Mouse (Mus musculus): Measurements from ENCODE around the gene Elp4.

Elp4 gene

DNA sequence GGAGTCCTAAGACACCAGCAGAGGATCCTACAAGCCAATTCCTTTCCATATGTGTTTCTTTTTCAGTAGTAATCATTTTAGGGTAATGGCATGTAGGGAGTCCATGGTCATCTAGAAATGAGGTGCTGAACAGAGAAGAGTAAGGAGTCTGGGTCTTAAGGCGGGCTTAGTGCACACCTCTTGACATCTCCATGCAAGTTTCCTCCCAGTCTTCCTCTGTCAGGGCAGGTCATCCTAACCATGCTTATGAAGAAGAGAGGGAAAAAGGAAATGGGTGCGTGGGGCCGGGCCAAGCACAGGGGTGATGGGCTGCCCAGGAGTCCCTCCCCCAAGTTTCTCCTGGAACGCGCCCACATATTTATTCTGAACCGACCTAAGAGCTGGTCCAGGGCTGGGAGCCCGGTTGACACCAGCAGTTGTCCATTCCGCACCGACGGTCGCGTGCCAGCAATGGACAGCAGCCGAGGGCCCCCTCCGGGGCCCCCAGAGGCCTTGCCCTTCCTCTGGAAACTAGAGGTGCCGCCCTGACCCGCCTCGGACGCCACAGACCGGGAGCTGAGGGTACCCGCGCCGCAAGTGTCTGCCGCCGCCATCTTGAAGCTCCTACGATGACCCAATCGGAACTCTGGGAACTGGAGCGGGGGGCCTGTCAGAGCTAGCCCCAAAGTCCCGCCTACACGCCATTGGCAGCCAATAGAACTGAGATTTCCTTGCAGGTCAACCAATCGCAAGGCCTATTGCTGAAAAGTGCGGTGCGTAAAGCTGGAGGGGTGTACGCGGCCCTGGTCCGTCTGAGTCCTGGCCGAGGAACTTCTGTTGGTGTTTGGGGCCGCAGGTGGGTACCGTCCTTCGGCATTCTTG, at the start of gene Elp4, which contains the start of gene Immp1l:
TSS of gene Elp4 (minus strand) at position 669 of the 861 bp plus-strand sequence.
TSS of gene Immp1l (plus strand) at position 743 of the 861 bp plus-strand sequence.
- in situ Hi-C loops (cut with MboI; ENCODE audit: unreplicated experiment in 2 of 2): loop anchor here in 1 of 2 experiments (10.0 kb wide), 1 partner anchor 101 kb away; the partner anchor contains the start of gene Dnajc24

DNA sequence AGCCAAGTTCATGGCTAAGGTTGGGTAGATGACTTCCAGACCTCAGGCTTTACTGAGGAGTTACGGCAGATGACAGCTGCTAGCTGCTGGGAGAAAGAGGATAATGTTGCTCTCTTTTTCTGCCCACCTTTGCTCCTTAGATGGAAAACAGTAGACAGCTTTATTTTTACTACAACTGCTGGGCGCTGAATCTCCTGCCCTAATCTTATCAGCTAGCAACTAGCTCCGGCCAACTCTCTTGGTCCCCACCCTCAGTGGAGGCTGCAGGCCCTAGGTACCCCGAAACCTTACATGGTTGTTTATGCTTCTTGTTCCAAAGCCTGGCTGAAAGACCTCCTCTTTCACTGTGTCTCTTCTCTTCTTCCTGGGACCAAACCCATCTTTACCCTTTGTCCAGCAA, 49.5 kb upstream of the Elp4 start:
- in situ Hi-C loops (cut with MboI; ENCODE audit: unreplicated experiment in 2 of 2): no loop called here

DNA sequence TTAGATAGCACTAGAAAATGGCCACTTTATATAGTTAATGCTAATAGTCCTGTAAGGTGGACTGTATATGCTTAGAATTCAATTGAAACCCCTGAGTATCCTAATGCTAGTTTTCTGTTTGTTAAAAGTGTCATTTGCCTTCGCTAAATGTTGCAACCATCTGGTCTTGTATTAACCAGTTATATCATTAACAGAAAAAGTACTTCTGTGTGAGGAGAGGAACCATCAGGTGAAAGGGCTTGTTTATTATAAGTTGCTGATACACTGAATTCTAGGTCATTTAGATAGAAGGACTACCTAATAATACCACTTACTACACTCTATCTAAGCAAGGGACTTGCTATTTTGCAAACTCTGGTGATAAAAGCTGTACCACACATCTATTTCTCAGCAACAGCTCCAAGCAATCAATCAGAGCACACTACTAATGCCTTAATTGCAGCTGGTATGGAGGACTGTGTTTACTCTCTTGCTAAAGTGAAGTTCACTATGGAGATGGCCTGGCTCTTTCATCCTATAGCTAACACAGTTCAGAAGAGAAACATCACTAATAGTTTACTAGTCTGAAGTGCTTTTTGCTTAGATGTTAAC, 47.1 kb upstream of the Elp4 start:
- in situ Hi-C loops (cut with MboI; ENCODE audit: unreplicated experiment in 2 of 2): no loop called here

DNA sequence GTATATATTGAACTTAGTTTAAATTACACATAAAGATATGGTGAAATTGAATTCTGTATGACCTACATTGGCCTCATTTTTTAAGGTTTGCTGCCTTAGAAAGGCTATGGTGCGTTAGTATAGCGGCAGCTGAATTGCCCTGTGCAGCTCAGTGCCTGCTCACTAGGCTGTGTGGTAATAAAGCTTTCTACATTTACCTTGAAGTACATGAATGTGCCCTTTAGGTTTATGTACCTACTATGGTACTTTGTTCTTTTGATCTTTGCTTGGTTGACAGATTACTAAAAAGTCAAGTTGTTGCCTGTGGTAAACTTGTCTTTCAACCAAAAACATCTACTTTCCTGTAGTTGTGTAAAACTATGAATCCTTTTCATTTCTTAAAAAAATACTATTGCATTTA, 45.8 kb upstream of the Elp4 start:
- in situ Hi-C loops (cut with MboI; ENCODE audit: unreplicated experiment in 2 of 2): no loop called here

DNA sequence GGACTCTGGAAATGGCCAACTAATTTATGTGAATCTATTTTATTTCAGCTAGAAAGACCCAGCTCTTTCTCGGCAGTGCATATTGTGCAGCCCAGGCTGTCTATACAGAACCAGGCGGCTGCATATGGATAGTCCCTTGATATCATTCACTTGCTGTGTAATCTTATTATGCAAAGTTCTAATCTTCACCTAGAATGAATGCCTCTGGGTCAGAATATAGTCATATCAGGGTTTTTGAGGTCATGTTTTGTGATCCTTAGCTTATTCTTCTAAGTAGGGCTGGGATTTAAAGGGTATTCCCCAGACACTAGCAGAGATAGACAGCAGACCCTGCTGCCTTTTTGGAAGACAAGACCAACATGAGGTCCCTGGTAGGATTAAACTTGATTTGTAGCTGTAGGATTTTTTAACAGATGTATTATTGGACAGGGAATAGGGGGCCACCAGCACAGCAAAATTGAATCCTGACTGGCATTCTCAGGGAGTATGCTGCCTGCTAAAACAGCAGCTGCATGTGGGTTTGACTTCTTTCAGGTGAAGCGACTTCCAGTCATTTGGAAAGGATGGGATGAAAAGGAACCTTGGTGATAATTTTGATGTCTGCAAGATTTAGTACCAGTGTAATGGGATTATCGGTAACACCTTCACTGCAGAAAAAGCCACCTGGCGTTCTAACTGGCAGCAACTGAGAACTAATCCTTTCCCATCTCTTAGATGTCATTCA, 13.4 kb upstream of the Elp4 start:
- in situ Hi-C loops (cut with MboI; ENCODE audit: unreplicated experiment in 2 of 2): no loop called here

DNA sequence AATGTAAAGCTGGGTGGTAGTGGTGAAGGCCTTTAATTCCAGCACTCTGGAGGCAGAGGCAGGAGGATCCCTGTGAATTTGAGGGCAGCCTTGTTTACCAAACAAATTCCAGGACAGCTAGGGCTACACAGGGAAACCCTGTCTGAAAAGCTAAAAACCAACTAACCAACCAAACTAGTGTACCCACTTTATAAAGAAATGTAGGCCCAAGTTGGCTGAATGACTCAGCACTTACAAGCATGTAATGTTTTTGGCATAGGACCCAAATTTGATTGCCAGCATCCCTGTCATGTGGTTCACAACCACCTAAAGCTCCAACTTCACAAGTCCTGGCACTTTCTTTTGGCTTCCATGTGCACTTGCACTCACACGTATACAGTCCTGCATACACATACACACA, 12.3 kb upstream of the Elp4 start:
- in situ Hi-C loops (cut with MboI; ENCODE audit: unreplicated experiment in 2 of 2): no loop called here

DNA sequence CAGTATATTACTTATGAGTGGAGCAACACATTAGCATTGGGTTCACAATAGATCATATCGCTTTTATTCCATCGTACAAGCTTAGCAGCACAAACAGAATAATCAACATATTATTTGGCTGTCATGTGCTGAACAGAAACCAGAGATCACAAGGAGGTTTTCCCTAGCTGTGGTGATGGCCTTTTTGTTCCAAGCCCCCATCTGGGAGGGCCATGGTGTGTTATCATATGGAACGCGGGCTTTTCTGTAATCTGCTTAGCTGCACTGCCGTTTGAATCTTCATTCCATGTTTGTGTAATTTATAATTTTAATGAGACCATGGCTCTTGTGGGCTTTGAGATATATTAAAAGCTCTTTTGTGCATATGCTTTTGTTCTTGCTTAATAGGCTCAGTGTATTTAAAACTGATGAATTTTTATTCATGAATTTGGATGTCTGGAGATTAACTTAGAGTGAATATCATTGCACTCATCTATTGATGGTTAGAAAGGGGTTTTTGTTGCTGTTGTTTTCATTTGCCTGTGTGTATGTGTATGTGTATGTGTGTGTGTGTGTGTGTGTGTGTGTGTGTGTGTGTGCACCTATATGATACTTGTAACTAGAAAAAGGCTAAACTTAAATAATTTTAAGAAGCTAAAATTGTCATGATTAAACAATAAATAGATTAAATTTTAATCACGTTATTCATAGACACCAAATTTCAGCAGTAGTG, 9.4 kb upstream of the Elp4 start:
- in situ Hi-C loops (cut with MboI; ENCODE audit: unreplicated experiment in 2 of 2): no loop called here

DNA sequence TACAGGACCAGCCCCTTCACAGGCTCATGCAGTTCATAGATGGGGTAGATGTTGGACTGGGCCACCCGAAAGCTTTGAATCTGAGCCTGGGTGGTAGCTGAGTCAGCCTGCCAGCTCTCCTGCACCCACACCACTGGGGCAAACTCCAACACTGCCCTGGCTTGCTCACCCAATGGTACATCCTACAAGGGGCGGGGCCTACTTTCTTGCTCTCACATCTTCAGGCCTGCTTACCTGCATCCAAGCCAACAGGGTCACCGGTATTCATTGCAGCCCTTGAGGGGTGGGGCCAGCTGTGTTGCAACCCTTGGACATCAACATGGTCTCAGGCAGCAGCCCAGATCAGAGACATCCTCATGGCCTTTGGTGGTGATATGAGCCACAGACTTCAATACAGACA, 6.2 kb upstream of the Elp4 start:
- in situ Hi-C loops (cut with MboI; ENCODE audit: unreplicated experiment in 2 of 2): no loop called here

DNA sequence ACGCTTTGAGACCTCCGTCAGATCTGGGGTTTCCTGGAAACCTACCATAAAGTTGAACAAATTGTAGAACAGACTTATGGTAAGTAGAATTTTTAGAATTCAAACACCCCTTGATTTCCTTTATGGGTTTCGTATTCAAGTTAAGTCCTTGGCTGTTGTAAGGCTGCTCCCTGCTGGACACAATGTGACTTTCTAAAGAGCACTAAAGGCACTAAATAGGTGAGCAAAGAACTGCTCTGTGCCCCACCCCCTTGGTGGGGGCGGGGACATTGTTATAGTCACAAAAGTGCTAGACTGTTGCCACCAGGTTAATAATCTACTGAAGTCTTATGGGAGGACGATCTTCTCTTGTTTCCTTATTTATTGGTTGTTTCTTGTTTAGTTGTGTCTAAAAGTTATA, 4.0 kb upstream of the Elp4 start:
- in situ Hi-C loops (cut with MboI; ENCODE audit: unreplicated experiment in 2 of 2): loop anchor here in 1 of 2 experiments (10.0 kb wide), 1 partner anchor 96 kb away; the partner anchor contains the start of gene Dnajc24

DNA sequence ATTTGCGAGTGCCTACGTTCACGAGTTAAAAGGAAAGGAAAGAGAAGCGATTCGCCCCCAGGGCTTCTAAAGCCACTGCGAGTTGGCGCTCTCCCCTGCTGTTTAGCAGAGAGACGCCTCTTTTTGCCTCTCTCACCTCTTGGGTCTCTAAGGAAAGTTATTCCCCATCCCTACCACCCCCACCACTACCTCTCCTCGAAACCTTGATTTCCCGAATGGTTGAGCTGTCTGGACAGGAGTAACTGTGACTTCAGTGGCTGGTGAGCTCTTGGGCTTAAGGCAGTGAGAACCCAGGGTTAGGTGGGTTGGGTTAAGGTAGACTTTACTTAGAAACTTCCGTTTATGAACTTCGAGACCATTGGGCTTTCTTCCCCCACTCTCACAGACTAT, 388 bp upstream of the Elp4 start:
- in situ Hi-C loops (cut with MboI; ENCODE audit: unreplicated experiment in 2 of 2): loop anchor here in 1 of 2 experiments (10.0 kb wide), 1 partner anchor 100 kb away; the partner anchor contains the start of gene Dnajc24

DNA sequence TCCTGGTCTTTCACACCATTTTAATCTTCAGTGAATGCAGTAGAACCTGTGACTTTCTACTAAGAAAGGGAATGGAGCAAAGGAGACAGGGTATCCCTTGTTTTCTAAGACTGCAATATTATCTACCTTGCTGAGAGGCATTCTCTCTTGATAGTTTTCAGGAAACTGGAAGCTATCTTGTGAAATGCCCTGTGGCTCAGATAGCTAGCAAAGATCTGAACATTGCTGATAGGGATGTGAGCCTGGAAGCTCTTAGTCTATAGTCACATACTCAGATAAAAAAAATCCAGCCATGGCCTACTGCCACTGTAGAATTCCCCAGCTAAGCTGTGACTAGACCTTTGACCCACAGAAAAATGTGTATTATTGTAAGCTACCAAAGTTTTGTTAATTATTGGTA, 13.5 kb downstream of the Elp4 start:
- in situ Hi-C loops (cut with MboI; ENCODE audit: unreplicated experiment in 2 of 2): no loop called here

DNA sequence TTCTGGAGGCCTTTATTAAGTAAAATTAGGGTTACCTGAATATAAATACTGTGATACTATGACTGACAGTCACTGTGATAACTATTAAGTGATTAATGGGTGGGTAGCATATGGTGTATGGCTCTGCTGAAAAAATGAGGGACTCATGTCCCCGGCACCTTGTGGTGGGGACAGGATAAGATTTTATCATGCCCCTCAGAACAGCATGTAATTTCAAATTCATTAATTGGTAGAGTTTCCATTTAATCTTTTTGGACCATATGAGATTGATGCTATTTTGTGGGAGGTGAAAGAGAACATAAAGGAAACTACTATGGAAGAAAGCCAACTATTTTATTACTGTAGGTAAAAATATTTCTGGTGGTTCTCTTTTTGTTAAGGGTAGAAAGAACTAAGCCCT, 31.0 kb downstream of the Elp4 start:
- in situ Hi-C loops (cut with MboI; ENCODE audit: unreplicated experiment in 2 of 2): no loop called here

DNA sequence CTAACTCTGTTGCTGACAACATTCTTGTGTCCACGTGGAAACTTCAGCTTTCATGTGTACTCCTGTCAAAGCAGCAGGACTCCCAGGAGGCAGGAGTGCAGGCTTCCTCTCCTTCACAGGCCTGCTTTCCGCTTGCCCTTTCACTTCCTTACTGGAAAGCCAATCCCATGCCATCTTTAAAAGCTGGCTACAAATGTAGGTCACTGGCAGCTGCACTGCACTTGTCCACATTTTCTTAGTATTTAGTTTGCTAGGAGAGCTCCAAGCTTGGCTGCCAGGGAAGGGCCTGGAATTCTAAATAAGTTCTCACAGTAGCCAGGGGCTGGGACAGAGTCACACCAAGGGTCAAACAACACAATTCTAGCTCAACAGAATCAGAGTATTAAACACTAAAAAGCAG, 49.6 kb downstream of the Elp4 start:
- in situ Hi-C loops (cut with MboI; ENCODE audit: unreplicated experiment in 2 of 2): no loop called here

DNA sequence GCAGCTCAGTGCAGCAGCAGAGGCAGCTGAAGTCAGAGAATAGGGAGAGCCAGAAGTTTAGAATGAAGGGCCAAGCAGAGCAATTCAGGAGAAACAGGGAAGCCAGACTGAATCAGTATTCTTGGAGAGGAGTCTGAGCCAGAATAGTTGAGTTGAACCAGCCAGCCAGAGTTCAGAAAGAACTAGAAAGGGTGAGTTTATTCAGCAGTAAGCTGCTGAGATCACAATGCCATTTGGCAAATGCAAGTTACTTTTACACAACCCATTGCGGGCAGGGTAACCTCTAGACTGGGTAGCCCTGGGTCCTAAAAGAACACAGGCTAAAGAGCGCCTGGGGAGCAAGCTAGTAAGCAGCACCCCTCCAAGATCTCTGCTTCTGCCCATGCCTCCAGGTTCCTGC, 51.4 kb downstream of the Elp4 start:
- in situ Hi-C loops (cut with MboI; ENCODE audit: unreplicated experiment in 2 of 2): no loop called here

DNA sequence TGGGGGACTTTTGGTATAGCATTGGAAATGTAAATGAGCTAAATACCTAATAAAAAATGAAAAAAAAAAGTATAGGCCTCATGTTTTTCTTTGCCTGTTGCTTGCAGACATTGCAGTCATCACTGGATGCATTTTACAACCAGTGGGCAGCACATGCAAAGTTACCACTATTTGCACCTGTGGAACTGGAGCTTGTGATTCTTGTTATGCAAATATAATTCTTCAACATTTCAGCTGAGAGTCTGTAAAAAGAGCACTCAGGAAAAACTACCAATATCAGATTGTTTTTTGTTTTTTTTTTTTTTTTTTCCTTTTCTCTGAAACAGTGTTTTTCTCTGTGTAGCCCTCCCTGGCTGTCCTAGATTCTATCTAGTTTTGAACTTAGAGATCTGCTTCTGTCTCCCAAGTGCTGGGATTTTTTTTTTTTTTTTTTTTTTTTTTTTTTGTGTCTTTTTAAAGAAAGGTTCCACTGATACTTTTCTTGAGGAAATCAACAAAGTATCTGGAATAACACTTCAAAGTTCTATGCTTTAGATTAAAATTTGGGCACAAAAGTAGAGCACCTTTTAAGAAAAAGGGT, 52.6 kb downstream of the Elp4 start:
- in situ Hi-C loops (cut with MboI; ENCODE audit: unreplicated experiment in 2 of 2): no loop called here

DNA sequence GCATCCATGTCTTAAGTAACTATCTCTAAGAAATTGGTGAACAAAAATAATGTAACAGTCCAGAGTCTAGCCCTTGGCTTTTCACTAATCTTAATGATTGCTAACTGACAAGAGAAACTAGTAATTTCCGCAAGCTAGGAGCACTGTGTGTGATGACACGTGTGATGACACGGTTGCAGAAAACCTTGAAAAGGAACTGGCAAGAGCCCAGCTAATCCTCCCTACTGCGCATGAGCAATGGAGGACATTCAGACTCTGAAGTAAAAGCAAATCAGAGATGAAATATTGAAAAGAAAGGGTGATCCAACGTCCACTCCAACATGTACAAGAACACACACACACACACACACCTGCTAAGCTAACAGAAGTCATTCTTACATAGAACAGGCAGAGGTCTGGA, 61.2 kb downstream of the Elp4 start:
- in situ Hi-C loops (cut with MboI; ENCODE audit: unreplicated experiment in 2 of 2): no loop called here

DNA sequence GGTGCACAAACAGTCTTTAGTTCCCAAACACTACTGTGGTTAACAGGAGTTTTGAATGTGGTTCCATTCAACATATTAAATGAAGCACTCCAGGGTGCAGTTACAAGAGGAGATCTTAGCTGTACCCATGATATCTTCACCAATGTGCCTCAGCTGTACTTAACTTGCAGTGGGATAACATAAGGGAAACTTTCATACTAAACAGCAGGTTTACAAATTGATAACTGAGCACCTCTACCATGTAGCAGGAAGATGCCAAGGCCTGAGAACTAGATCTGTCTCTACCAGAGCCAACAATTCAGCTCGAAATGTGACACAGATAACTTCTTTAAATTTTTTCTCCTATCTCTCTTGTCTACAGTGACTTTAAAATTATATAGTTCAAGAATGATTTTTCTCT, 86.4 kb downstream of the Elp4 start:
- in situ Hi-C loops (cut with MboI; ENCODE audit: unreplicated experiment in 2 of 2): no loop called here

DNA sequence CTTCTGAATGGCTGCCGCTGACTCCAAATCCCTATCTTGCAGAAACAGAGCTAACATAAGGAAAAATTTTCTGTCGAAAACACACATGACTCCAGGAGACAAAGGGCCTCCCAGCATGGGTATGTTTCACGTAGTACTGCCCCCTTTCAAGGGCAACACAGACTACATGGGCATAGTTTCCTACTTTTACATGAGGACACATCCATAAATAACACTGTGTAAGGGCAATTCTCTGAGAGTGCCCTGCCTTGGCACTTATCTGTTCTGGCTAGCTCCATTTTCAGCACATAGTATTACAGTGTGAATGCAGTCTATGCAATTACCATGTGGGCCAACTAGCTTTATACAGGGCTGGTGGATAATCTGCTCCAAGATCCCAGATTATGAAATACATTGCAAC, 89.2 kb downstream of the Elp4 start:
- in situ Hi-C loops (cut with MboI; ENCODE audit: unreplicated experiment in 2 of 2): no loop called here

DNA sequence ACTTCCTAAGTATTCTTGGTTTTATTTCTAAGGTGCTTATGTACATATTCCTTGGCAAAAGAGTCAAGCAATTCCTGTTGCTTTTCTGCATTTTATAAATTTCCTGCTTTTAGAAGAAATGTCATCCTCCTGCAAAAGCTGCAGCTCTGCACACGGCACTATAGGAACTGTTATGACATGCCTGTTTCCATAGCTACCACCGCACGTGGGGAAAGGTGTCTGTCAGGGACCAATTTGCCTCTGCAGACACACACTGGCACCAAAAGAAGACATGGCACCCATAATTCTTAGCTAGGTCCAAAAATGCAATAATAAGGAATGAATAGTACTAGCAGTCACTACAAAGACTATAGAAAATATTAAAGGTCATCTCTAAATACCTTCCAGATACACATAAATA, 91.3 kb downstream of the Elp4 start:
- in situ Hi-C loops (cut with MboI; ENCODE audit: unreplicated experiment in 2 of 2): no loop called here

DNA sequence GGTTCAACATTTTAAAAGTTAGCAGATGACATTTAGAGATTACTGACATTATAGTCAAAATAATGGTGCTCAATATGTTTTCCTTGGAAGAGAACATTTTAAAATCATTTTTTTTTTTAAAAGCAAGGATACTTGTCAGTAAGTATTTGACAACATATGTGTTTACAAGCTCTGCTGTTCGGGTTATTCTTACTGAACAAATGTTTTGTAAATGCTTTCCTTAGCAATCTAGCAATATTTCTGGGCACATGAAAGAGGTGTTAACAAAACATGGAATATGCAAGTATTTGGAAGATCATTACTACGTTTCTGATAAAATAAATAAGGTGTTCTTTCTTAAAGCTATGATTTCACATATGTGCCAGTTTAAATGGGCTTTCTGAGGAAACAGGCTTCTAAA, 94.1 kb downstream of the Elp4 start:
- in situ Hi-C loops (cut with MboI; ENCODE audit: unreplicated experiment in 2 of 2): no loop called here
